Mouse (Mus musculus): ENCODE data around the gene Srebf1.

- no peak for TF ChIP-seq POLR2A (IDR thresholded peaks at IDR 0.05; ENCODE audit: borderline replicate concordance, low read depth, low read length)
- TF ChIP-seq CTCF (IDR thresholded peaks at IDR 0.05; ENCODE audit: low read depth, low read length), result no peak
Observed at GRCm38 (mm10) chr11:60228525-60228924, 6.1 kb upstream of the Srebf1 start.

Measured in bone marrow macrophage, adult 2 months (primary cell).